Mouse (Mus musculus) myocyte (in vitro differentiated cells): Measurements from ENCODE around the gene Mat1a.

Experiments used
- CEBPB ChIP-seq: IDR thresholded peaks from 2 replicates; pipeline ENCODE4 v1.6.1; 2011; ENCODE audit warnings: mild to moderate bottlenecking, moderate library complexity; ENCODE audit not compliant: poor library complexity, insufficient read depth, severe bottlenecking
- E2F4 ChIP-seq: IDR thresholded peaks from one replicate; pipeline ENCODE4 v1.6.1; 2011; ENCODE audit warnings: mild to moderate bottlenecking, control low read depth, moderate library complexity; ENCODE audit not compliant: insufficient read depth
- MAX ChIP-seq: IDR thresholded peaks from one replicate; pipeline ENCODE4 v1.6.1; 2011; ENCODE audit warnings: low read depth, mild to moderate bottlenecking, control low read depth
- MYOD1 ChIP-seq, 3 experiments: IDR thresholded peaks; one replicate each; pipeline ENCODE4 v1.6.1; 2011; ENCODE audit warnings: control low read depth in 2 of 3, low read depth in 2 of 3, mild to moderate bottlenecking in 2 of 3, moderate library complexity in 1 of 3; ENCODE audit not compliant: insufficient read length in 2 of 3, control insufficient read depth in 1 of 3
- MYOG ChIP-seq, 3 experiments: IDR thresholded peaks; one replicate each; pipeline ENCODE4 v1.6.1; 2011; ENCODE audit warnings: control low read depth in 2 of 3, low read depth in 2 of 3, mild to moderate bottlenecking in 2 of 3; ENCODE audit not compliant: insufficient read length in 2 of 3, control insufficient read depth in 1 of 3, insufficient read depth in 1 of 3
- POLR2A ChIP-seq: IDR thresholded peaks from one replicate; pipeline ENCODE4 v1.6.1; 2011; ENCODE audit warnings: low read depth, mild to moderate bottlenecking, control low read depth, moderate library complexity; ENCODE audit not compliant: insufficient read length
- POLR2AphosphoS2 ChIP-seq: IDR thresholded peaks from one replicate; pipeline ENCODE4 v1.6.1; 2011; ENCODE audit warnings: low read depth, control low read depth; ENCODE audit not compliant: insufficient read length
- REST ChIP-seq: IDR thresholded peaks from one replicate; pipeline ENCODE4 v1.6.1; 2011; ENCODE audit warnings: mild to moderate bottlenecking, control low read depth, moderate library complexity; ENCODE audit not compliant: insufficient read depth, insufficient read length
- SRF ChIP-seq: IDR thresholded peaks from one replicate; pipeline ENCODE4 v1.6.1; 2011; ENCODE audit warnings: low read depth; ENCODE audit not compliant: control insufficient read depth, insufficient read length
- TCF12 ChIP-seq: IDR thresholded peaks from one replicate; pipeline ENCODE4 v1.6.1; 2011; ENCODE audit warnings: mild to moderate bottlenecking, control low read depth; ENCODE audit not compliant: poor library complexity, insufficient read depth, severe bottlenecking
- TCF3 ChIP-seq: IDR thresholded peaks from one replicate; pipeline ENCODE4 v1.6.1; 2011; ENCODE audit warnings: low read depth, control low read depth; ENCODE audit not compliant: insufficient read length
- USF1 ChIP-seq: IDR thresholded peaks from one replicate; pipeline ENCODE4 v1.6.1; 2011; ENCODE audit warnings: low read depth, mild to moderate bottlenecking, control low read depth, moderate library complexity

DNA sequence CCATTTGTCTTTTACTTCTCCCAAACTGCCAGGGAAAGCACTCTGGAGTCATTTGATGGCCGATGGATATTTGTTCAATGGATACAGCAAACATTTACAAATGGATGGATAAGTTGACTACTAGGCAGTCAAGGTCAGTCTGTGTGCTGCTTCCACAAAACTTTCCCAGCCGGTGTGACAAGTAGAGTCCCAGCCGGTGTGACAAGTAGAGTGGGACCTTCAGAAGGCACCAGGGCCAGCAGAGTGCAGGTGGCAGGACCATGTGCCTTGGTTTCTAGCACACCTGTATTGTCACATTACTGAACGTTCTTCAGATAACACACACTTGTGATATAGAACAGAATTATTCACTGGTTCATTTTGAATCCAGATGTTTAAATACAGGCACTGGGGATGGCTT, 55.2 kb downstream of the Mat1a start:
- TF ChIP-seq POLR2A (no peak), E2F4 (no peak), MAX (no peak), MYOG (IDR thresholded peaks at IDR 0.05; ENCODE audit: control insufficient read depth in 1 of 3, insufficient read depth in 1 of 3, insufficient read length in 2 of 3, low read depth in 2 of 3) (no peak), USF1 (no peak), MYOD1 (IDR thresholded peaks at IDR 0.05; ENCODE audit: control insufficient read depth in 1 of 3, insufficient read length in 2 of 3, low read depth in 2 of 3) (no peak), POLR2AphosphoS2 (no peak), TCF3 (no peak), TCF12 (no peak), CEBPB (no peak), SRF (no peak), REST (no peak)
